Mouse (Mus musculus) embryonic facial prominence, embryonic 15.5 days (tissue): ENCODE measurements around the gene Gm11444. TPM values are rescaled to one million over a fixed set of nuclear protein-coding genes. Genes with fewer than 3 reads are reported as not detected.

Experiments used
- ATAC-seq: fragments of 200-750 bp; cut with Nextera tagmentation; 2 replicates; pipeline ENCODE4 v1.8.0; 2017; ENCODE audit warnings: low read depth, moderate TSS enrichment; ENCODE audit not compliant: insufficient number of reproducible peaks, low FRiP score, low TSS enrichment
- H3K27ac ChIP-seq: fragments of 300-500 bp; sonication (generic); replicated peaks from 2 replicates; pipeline ENCODE4 v1.5.1; 2015; ENCODE audit warnings: mild to moderate bottlenecking, inconsistent platforms
- H3K27me3 ChIP-seq: fragments of 300-500 bp; sonication (generic); 2 replicates; pipeline ENCODE4 v1.6.1; 2015; ENCODE audit warnings: inconsistent platforms
- H3K36me3 ChIP-seq: fragments of 300-500 bp; sonication (generic); 2 replicates; pipeline ENCODE4 v1.6.1; 2015; ENCODE audit warnings: mild to moderate bottlenecking, inconsistent platforms
- H3K4me1 ChIP-seq: fragments of 300-500 bp; sonication (generic); 2 replicates; pipeline ENCODE4 v1.6.1; 2015; ENCODE audit warnings: inconsistent platforms
- H3K4me2 ChIP-seq: fragments of 300-500 bp; sonication (generic); replicated peaks from 2 replicates; pipeline ENCODE4 v1.6.1; 2015; ENCODE audit warnings: mild to moderate bottlenecking, inconsistent platforms
- H3K4me3 ChIP-seq: fragments of 300-500 bp; sonication (generic); replicated peaks from 2 replicates; pipeline ENCODE4 v1.5.1; 2015; ENCODE audit warnings: mild to moderate bottlenecking, inconsistent platforms
- H3K9ac ChIP-seq: fragments of 300-500 bp; sonication (generic); 2 replicates; pipeline ENCODE4 v1.6.1; 2015; ENCODE audit warnings: inconsistent platforms
- H3K9me3 ChIP-seq: fragments of 300-500 bp; sonication (generic); replicated peaks from 2 replicates; pipeline ENCODE4 v1.6.1; 2016; ENCODE audit warnings: inconsistent platforms
- WGBS: fragments of 180-500 bp; shearing (Covaris S2); methylation state at CpG from one replicate; pipeline ENCODE4 v1.1.7; 2015; 5-methylcytosine and 5-hydroxymethylcytosine counted together
- polyA plus RNA-seq: library from polyadenylated mRNA; unstranded; fragments of >200 nt; fragmentation: Nextera tagmentation; extraction: Ambion mirVana; gene quantifications from 2 replicates; pipeline ENCODE4 v1.2.1, GENCODE M21; 2015

Gm11444 gene
- polyA plus RNA-seq, 1 experiment from 2014 or later, result 0.31 TPM

GRCm38 (mm10) chr11:85833761-85834385, 16.3 kb downstream of the Gm11444 start:
- H3K4me2 ChIP-seq, result peak overlapping the region; percentile 81
- no peaks in the 10 kb centered on the region for H3K9me3 ChIP-seq
- peaks cover 67% of the 10 kb centered on the region for H3K27me3 ChIP-seq
- H3K27ac ChIP-seq, result peak overlapping the region; percentile 89
- peak overlapping the region; percentile 67 for H3K4me3 ChIP-seq
- WGBS, result 7% methylated on average over 11 of the region's 11 CpGs
- H3K36me3 ChIP-seq, result no peaks in the 10 kb centered on the region
- H3K9ac ChIP-seq, result peak overlapping the region; percentile 80
- peaks cover 67% of the 10 kb centered on the region for H3K4me1 ChIP-seq
- ATAC-seq, result no peak

GRCm38 (mm10) chr11:85833081-85833521, 17.0 kb downstream of the Gm11444 start:
- peaks cover 68% of the 10 kb centered on the region for H3K27me3 ChIP-seq
- peaks cover 64% of the 10 kb centered on the region for H3K4me1 ChIP-seq
- no peak for ATAC-seq
- under 1% methylated on average over 53 of the region's 54 CpGs for WGBS
- H3K36me3 ChIP-seq, result no peaks in the 10 kb centered on the region
- H3K27ac ChIP-seq, result peak overlapping the region; percentile 89
- peak overlapping the region; percentile 80 for H3K9ac ChIP-seq
- H3K4me3 ChIP-seq, result peak overlapping the region; percentile 67
- H3K4me2 ChIP-seq, result peak overlapping the region; percentile 81
- H3K9me3 ChIP-seq, result no peaks in the 10 kb centered on the region

- H3K4me2 ChIP-seq, result peak within 1 kb of the TSS; percentile 81
- H3K27ac ChIP-seq, result peak within 1 kb of the TSS; percentile 89
- H3K4me3 ChIP-seq, result peak within 1 kb of the TSS; percentile 67
- H3K36me3 ChIP-seq, result no peaks in the 10 kb centered on the region
- ATAC-seq, result peak; percentile 84
- peaks cover 59% of the 10 kb centered on the region for H3K4me1 ChIP-seq
- H3K27me3 ChIP-seq, result peaks cover 69% of the 10 kb centered on the region
- no peaks in the 10 kb centered on the region for H3K9me3 ChIP-seq
- peak within 1 kb of the TSS; percentile 80 for H3K9ac ChIP-seq
- under 1% methylated on average over 50 of the region's 52 CpGs for WGBS
Measured at GRCm38 (mm10) chr11:85832231-85832924, 17.8 kb downstream of the Gm11444 start, which contains the start of gene Tbx2. Gene Tbx2, plus strand, starts transcription at chr11:85832551.

- H3K4me1 ChIP-seq, result peaks cover 59% of the 10 kb centered on the region
- no peak for ATAC-seq
- peak overlapping the region; percentile 81 for H3K4me2 ChIP-seq
- 1% methylated on average over 33 of the region's 33 CpGs for WGBS
- peak overlapping the region; percentile 67 for H3K4me3 ChIP-seq
- H3K9me3 ChIP-seq, result no peaks in the 10 kb centered on the region
- H3K36me3 ChIP-seq, result no peaks in the 10 kb centered on the region
- peak overlapping the region; percentile 89 for H3K27ac ChIP-seq
- H3K9ac ChIP-seq, result peak overlapping the region; percentile 37
- H3K27me3 ChIP-seq, result peaks cover 72% of the 10 kb centered on the region
Measured at GRCm38 (mm10) chr11:85831656-85832230, 18.4 kb downstream of the Gm11444 start.

GRCm38 (mm10) chr11:85830901-85831341, 19.2 kb downstream of the Gm11444 start:
- Histone ChIP-seq H3K4me2 (peak overlapping the region; percentile 81), H3K4me1 (peaks cover 53% of the 10 kb centered on the region), H3K27me3 (peaks cover 71% of the 10 kb centered on the region), H3K27ac (peak overlapping the region; percentile 89), H3K9me3 (no peaks in the 10 kb centered on the region), H3K36me3 (no peaks in the 10 kb centered on the region), H3K9ac (no peak overlapping the region), H3K4me3 (peak overlapping the region; percentile 67)
- WGBS, result 9% methylated on average over 17 of the region's 17 CpGs
- no peak for ATAC-seq

GRCm38 (mm10) chr11:85829520-85830440, 20.4 kb downstream of the Gm11444 start:
- peak overlapping the region; percentile 67 for H3K4me3 ChIP-seq
- no peaks in the 10 kb centered on the region for H3K9me3 ChIP-seq
- peak overlapping the region; percentile 81 for H3K4me2 ChIP-seq
- H3K9ac ChIP-seq, result peak overlapping the region; percentile 26
- no peak for ATAC-seq
- H3K27me3 ChIP-seq, result peaks cover 70% of the 10 kb centered on the region
- no peaks in the 10 kb centered on the region for H3K36me3 ChIP-seq
- H3K27ac ChIP-seq, result peak overlapping the region; percentile 89
- 2% methylated on average over 61 of the region's 61 CpGs for WGBS
- peaks cover 52% of the 10 kb centered on the region for H3K4me1 ChIP-seq

- Histone ChIP-seq H3K27ac (peak overlapping the region; percentile 89), H3K36me3 (no peaks in the 10 kb centered on the region), H3K4me1 (peaks cover 52% of the 10 kb centered on the region), H3K4me3 (peak overlapping the region; percentile 67), H3K27me3 (peaks cover 63% of the 10 kb centered on the region), H3K9ac (no peak overlapping the region), H3K9me3 (no peaks in the 10 kb centered on the region), H3K4me2 (peak overlapping the region; percentile 81)
- no peak for ATAC-seq
- 17% methylated on average over 38 of the region's 38 CpGs for WGBS
Measured at GRCm38 (mm10) chr11:85828691-85829519, 21.2 kb downstream of the Gm11444 start.

GRCm38 (mm10) chr11:85827342-85827741, 22.8 kb downstream of the Gm11444 start:
- Histone ChIP-seq H3K27me3 (peaks cover 63% of the 10 kb centered on the region), H3K36me3 (no peaks in the 10 kb centered on the region), H3K9ac (no peak overlapping the region), H3K27ac (no peak overlapping the region), H3K4me2 (no peak overlapping the region), H3K4me3 (no peak overlapping the region), H3K9me3 (no peaks in the 10 kb centered on the region), H3K4me1 (peaks cover 50% of the 10 kb centered on the region)
- no peak for ATAC-seq
- 35% methylated on average over 9 of the region's 9 CpGs for WGBS

GRCm38 (mm10) chr11:85825823-85826222, 24.3 kb downstream of the Gm11444 start:
- Histone ChIP-seq H3K36me3 (no peaks in the 10 kb centered on the region), H3K27ac (no peak overlapping the region), H3K4me1 (peaks cover 37% of the 10 kb centered on the region), H3K9ac (no peak overlapping the region), H3K27me3 (peaks cover 52% of the 10 kb centered on the region), H3K4me3 (no peak overlapping the region), H3K9me3 (no peaks in the 10 kb centered on the region), H3K4me2 (no peak overlapping the region)
- ATAC-seq, result no peak
- 73% methylated on average over 7 of the region's 7 CpGs for WGBS

- Histone ChIP-seq H3K4me3 (no peak overlapping the region), H3K9ac (no peak overlapping the region), H3K4me2 (no peak overlapping the region), H3K27ac (no peak overlapping the region), H3K36me3 (no peaks in the 10 kb centered on the region), H3K4me1 (peaks cover 29% of the 10 kb centered on the region), H3K27me3 (peaks cover 46% of the 10 kb centered on the region), H3K9me3 (no peaks in the 10 kb centered on the region)
- WGBS, result 75% methylated on average over 10 of the region's 10 CpGs
- no peak for ATAC-seq
Measured at GRCm38 (mm10) chr11:85825031-85825430, 25.1 kb downstream of the Gm11444 start.
